Mouse (Mus musculus) thymus, postnatal 14 days (tissue): ENCODE data around the gene A030005K14Rik.

Experiments
- DNase-seq: peaks from one replicate; pipeline ENCODE4 v3.0.0; 2021

Gene A030005K14Rik

GRCm38 (mm10) chr1:83059278-83059677 lies at the start of gene A030005K14Rik:
Gene A030005K14Rik (minus strand): TSS chr1:83059378.
- DNase-seq: no peak

GRCm38 (mm10) chr1:83107410-83107978 lies 48.3 kb upstream of the A030005K14Rik start:
- DNase-seq: no peak

GRCm38 (mm10) chr1:83105464-83105863 lies 46.3 kb upstream of the A030005K14Rik start:
- DNase-seq: no peak

GRCm38 (mm10) chr1:83101891-83102290 lies 42.7 kb upstream of the A030005K14Rik start:
- no peak for DNase-seq

GRCm38 (mm10) chr1:83099580-83100137 lies 40.5 kb upstream of the A030005K14Rik start:
- DNase-seq: no peak

GRCm38 (mm10) chr1:83099160-83099559 lies 40.0 kb upstream of the A030005K14Rik start:
- no peak for DNase-seq

GRCm38 (mm10) chr1:83096935-83097334 lies 37.8 kb upstream of the A030005K14Rik start:
- no peak for DNase-seq

- no peak for DNase-seq
Measured at GRCm38 (mm10) chr1:83091268-83091667, 32.1 kb upstream of the A030005K14Rik start.

- DNase-seq: no peak
Measured at GRCm38 (mm10) chr1:83084790-83085189, 25.6 kb upstream of the A030005K14Rik start.

GRCm38 (mm10) chr1:83077016-83077415 lies 17.8 kb upstream of the A030005K14Rik start:
- DNase-seq: no peak

- peak; percentile 10 for DNase-seq
Measured at GRCm38 (mm10) chr1:83076190-83076917, 17.2 kb upstream of the A030005K14Rik start.

- DNase-seq: no peak
Measured at GRCm38 (mm10) chr1:83075526-83076189, 16.5 kb upstream of the A030005K14Rik start.

- DNase-seq: no peak
Measured at GRCm38 (mm10) chr1:83067205-83067604, 8.0 kb upstream of the A030005K14Rik start.

GRCm38 (mm10) chr1:83066577-83066976 lies 7.4 kb upstream of the A030005K14Rik start:
- no peak for DNase-seq

GRCm38 (mm10) chr1:83064851-83065250 lies 5.7 kb upstream of the A030005K14Rik start:
- DNase-seq: no peak

- no peak for DNase-seq
Measured at GRCm38 (mm10) chr1:83060643-83061042, 1.5 kb upstream of the A030005K14Rik start, which contains the start of gene Krtap28-13. Gene Krtap28-13 (plus strand): TSS chr1:83060930.

GRCm38 (mm10) chr1:83058481-83058880 lies 697 bp downstream of the A030005K14Rik start:
- no peak for DNase-seq

GRCm38 (mm10) chr1:83044882-83045427 lies 14.2 kb downstream of the A030005K14Rik start, which contains the start of gene Gm47969:
Gene Gm47969 (plus strand): TSS chr1:83044932.
- no peak for DNase-seq

- DNase-seq: no peak
Measured at GRCm38 (mm10) chr1:83042380-83042779, 16.8 kb downstream of the A030005K14Rik start, which contains the start of gene Krtap28-10. Gene Krtap28-10 (minus strand): TSS chr1:83042480.

- no peak for DNase-seq
Measured at GRCm38 (mm10) chr1:83039080-83039479, 20.1 kb downstream of the A030005K14Rik start.

- DNase-seq: no peak
Measured at GRCm38 (mm10) chr1:83038109-83038672, 21.0 kb downstream of the A030005K14Rik start, which contains the start of gene Slc19a3. Gene Slc19a3 (minus strand): TSS chr1:83038448.

- DNase-seq: no peak
Measured at GRCm38 (mm10) chr1:83036892-83037667, 22.1 kb downstream of the A030005K14Rik start.
